Mouse (Mus musculus): ENCODE data around the gene Fign.

Fign gene

DNA sequence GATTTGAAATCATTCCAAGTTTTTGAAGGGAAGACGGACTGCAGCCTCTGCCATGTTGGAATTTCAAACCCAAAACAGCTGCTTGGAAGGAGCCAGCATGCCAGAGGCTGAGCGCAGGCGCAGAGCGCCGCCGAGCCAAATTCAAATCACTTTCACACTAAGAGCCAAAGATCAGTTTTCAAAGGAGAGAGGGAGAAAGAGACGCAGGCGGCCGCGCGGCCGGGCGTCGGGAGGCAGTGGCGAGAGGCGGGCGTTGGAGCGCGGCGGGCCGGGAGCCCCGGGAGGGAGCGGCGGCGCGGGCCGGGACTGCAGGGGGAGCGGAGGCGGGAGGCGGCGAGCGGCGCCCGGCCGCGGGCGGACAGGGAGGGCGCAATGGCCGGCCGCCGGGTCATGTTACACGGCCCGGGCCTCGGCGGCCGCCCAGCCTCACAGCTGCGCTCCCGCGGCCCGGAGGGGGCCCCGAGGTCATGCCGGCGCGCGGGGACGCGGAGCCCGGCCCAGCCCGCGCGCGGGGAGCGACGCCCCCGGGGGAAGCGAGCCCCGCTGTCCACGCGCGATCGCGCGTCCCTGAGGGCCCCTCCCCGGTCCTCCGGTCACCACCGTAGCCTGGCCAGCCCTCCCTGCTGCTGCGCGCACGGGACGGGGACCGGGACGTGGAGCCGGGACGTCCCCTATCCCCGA lies at the start of gene Fign:
Fign (minus strand) TSS at position 102 of the 681 bp plus-strand sequence.
- TF ChIP-seq GATA4 (IDR thresholded peaks at IDR 0.05; ENCODE audit: insufficient replicate concordance, low read length): no peak

DNA sequence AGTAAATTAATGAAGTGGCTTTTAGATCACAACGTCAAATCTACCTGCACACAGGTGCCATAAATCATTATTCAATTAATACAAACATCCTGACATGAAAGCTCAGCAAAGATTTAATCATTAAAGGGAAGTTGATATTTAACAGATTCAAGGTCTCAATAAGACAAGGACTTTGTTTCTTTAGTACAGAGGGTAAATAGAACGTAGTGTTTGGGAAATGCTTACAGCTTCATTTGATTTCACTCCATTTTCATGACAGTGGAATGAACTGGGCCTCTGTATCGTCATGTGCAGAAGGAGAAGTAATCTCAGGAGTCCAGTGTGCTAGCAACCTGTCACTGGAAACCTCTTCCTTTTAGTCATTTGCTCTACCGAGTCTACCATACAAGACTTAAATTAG lies 35.8 kb upstream of the Fign start:
- TF ChIP-seq GATA4 (IDR thresholded peaks at IDR 0.05; ENCODE audit: insufficient replicate concordance, low read length): no peak

DNA sequence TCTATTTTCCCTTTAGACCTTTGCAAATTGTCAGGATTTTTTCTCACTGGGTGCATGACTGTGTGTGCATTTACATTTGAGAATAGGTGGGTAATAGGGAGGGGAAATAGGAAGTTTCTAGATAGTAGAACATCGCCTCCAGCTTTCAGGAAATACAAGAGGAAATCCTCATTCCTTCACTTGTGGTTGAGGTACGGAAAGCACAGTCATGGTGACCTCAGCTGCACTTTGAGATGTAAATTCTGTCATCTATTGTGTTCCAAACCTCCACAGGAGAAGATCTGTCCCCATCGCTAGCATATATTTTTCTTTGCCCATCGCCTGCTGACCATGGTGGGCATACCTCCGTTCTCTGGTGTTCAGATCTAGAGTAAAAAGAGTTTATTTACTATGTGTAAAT lies 22.7 kb upstream of the Fign start:
- no peak for TF ChIP-seq GATA4 (IDR thresholded peaks at IDR 0.05; ENCODE audit: insufficient replicate concordance, low read length)

DNA sequence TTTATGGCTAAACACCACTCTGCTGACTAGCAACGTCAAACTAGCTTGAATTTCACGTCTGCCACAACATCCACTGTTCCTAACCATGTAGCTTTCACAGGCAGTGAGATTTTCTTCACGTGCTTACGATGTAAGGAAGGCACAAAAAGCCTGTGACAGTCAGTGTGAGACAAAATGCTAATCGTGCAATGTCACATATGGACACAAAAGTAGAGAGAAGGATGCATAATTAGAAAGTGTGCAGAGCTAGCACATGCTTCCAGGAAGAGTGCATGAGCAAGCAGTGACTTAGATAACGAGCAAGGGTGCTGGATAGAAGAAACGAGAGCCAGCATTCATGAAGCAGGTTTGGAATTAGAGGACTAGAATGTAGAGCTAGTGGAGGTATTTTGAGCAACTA lies 18.8 kb upstream of the Fign start:
- TF ChIP-seq GATA4 (IDR thresholded peaks at IDR 0.05; ENCODE audit: insufficient replicate concordance, low read length): no peak

DNA sequence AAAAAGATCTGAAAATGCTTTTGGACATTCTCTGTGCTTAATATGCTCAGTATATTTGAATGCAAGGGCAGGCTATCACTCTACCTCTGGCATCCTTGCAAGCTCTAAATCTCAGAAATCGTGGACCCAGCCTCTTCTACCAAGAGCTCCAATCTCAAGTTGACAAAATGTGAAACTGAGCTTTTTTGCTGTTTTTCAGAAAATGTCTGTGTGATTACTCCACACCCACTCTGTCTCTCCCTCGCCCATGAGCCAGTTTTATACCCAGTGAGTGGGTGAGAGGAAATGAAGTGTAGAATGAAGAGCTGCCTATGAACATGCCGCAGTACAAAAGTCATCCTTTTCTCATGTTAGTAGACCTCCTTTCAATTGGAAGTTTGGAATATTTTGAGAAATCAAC lies 13.3 kb upstream of the Fign start:
- TF ChIP-seq GATA4 (IDR thresholded peaks at IDR 0.05; ENCODE audit: insufficient replicate concordance, low read length): no peak

DNA sequence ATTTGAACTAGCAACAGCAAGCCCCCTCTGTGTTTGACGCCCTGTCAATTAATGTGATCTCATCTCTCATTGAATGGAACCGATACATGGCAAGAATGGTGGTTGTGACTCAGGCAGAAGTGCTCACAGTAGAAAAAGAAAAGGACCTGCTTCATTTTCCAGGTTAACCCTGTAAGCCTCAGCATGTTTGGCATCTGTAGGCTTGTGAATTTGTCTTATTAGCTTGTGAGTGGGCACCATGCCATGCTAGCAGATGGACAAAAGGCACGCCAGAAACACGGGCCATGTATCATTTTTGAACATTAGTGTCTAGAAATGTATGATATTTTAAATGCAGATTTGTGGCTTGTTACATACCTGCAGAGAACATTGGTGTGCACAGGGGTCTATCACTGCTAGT lies 12.0 kb upstream of the Fign start:
- TF ChIP-seq GATA4 (IDR thresholded peaks at IDR 0.05; ENCODE audit: insufficient replicate concordance, low read length): no peak

DNA sequence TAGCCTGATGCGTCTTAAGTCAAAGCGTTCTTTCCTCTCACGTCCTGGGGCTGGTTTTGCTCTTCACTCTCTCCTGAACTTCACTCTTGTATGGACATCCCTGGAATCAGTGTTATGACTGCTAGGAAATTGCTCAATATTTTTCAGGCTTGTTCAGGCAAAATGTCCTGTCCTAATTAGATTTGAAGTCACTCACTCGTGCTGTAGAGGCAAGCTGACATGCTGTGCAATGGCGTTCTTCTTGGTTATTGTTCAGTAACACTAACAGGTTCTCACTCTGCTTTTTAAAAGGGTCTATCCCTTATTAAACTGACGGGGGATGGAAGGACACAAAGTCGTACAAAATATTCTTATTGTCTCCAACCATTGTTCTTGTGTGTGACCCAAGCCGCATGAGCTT lies 10.2 kb upstream of the Fign start:
- TF ChIP-seq GATA4 (IDR thresholded peaks at IDR 0.05; ENCODE audit: insufficient replicate concordance, low read length): no peak

DNA sequence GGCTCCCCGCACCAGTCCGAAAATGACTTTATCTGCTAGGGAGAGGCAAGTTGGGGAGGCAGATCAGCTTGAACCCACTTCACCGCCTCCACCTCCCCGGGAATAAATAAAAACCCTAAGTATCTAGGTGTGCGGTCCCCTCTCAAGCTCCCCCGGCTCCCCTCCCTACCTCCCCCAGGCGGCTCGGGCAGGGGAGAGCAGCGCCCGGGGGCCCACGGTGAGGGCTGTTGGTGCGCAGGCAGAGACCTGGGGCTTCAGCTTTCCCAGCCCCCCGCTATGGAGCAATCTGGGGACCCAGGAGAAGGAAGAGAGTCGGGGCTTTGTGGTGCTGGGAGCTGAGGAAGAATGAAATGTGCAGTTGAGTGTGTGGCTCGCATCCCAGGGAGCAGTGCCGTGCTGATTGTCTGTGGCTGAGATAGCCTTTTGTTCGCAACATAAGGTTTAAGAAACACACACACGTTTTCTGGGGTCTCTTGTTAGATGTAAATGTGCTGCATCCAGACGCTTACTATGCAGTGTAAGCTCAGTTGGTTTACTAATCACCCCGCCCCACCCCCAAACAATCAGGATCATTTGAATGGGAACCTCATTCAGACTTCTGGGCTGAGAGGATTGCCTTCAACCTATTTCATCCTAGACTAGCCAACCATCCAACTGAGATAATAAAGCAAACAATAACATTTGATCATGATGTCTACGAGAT lies 931 bp upstream of the Fign start:
- no peak for TF ChIP-seq GATA4 (IDR thresholded peaks at IDR 0.05; ENCODE audit: insufficient replicate concordance, low read length)

DNA sequence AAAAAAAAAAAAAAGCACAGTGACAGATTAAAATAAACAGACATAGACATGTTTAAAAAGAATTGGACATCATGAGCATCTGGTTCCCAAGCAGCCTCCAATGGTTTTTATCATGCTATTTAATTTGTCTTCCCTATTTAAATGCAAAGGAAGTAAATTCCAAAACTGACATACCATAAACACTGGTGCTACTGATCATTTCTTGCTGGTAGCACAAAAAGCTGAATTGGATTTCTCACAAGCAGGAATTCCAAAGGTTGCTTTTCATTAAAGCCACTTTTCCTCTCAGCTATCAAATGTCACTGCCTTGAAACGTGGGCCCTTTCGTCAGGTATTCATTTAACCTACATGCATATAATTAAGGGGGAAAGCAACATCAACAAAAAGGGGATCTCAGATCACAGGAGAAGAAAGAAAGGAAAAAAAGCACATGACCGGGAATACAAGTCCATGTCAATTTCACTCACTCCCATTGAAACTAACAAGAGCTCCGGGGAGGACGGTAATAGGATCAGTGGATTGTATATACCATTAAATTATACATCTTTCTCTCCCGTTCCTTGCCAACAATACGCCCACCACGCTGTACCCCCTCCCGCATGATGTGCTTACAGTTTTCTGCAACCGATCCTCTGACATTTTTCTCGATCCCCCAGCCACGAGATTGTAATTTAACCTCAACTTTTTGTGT lies 972 bp downstream of the Fign start:
- no peak for TF ChIP-seq GATA4 (IDR thresholded peaks at IDR 0.05; ENCODE audit: insufficient replicate concordance, low read length)

DNA sequence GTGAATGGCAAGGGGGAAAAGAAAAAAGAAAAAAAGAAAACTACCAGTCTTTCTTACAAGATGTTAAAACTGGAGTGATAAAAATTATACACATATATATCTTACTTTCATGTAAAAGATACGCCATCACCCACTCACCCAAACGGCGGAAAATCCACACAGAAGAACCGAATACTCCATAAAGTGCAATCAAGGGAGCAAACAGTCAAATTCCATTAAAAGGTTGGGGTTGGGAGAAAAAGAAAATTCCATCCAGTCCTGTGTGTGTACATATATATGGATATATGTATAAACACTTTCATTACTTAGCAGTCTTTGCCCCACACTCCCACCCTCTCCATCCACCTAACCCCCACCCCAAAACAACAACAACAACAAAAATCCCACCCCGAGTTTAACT lies 1.7 kb downstream of the Fign start:
- no peak for TF ChIP-seq GATA4 (IDR thresholded peaks at IDR 0.05; ENCODE audit: insufficient replicate concordance, low read length)

DNA sequence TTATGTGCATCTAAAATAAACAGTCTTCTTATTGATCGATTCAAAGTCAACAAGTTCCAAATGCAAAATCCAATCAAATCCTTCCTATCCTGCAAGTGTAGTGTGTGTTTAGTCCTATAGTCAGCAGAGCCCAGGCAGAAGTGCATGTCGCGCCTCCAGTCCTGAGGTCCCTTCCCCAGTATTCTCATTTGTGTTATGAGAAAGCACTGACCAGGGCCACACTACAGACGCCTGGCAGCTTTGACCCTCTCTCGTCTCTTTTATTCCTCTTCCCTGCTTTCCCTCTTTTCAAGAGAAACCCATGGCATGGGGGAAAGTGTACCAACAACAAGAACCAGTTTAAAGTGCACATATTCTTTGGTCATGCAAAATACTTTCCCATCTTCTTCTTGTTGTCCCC lies 2.3 kb downstream of the Fign start:
- TF ChIP-seq GATA4 (IDR thresholded peaks at IDR 0.05; ENCODE audit: insufficient replicate concordance, low read length): no peak

DNA sequence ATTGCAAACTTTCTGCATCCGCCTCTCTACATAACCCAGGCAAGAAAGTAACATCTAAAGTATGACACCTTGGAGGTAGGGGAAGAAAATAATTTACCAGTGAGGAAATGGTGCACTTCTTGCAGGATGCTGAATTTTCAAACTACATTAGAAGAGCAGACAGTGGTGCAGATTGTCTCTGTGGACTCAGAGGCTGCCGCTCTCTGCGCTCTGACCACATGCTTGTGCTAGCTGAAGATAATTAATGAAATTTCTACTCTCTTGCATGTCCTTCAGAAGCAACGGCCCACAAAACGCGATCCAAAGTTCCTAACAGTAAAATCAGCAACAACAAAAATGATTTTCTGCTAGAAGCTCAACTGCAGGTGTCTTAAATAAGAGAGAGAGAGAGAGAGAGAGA lies 4.8 kb downstream of the Fign start:
- TF ChIP-seq GATA4 (IDR thresholded peaks at IDR 0.05; ENCODE audit: insufficient replicate concordance, low read length): no peak

DNA sequence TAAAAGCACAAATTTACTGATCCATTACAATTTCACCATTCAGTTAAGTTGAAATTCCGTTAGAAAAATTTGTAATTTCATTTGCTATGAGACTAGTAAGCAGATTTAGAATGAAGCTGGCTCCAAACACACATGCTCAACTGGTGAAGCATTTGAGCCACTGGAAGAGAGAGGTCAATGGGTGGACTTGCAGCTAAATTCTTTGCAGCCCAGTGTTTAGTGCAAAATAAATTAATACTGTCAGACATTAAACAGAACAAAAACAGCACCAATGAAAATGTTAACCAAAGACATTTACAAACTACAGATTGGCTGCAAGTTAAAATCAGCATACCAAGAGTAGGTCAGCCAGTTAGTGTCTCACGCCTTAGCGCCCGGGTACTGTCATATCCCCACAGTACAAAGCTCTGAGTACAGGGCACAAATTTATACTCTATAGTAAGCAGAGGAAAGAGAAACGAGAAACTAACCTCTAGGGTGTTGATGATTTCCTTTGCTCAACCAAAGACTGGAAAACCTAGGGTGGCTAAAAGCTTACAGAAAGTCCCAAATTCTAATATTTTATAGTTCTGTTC lies 13.9 kb downstream of the Fign start:
- TF ChIP-seq GATA4 (IDR thresholded peaks at IDR 0.05; ENCODE audit: insufficient replicate concordance, low read length): no peak

DNA sequence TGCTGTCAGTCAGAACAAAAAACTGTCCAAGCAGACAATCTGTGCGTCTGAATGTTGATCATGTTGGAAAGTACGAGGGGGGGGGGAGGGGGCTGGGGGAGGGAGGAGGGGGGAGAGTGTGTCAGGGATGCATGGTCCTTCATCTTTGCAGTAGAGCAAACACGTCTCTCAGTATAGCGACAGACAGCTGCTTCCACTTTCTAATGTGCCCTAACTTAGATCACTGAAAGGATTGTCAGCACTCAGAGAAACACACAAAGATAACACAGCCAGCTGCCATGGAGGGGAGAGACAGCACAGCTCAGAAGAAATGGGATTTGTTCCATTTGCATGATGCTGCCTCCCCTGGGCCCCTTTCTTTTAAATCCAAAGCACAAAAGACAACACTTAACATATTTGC lies 18.1 kb downstream of the Fign start:
- no peak for TF ChIP-seq GATA4 (IDR thresholded peaks at IDR 0.05; ENCODE audit: insufficient replicate concordance, low read length)

DNA sequence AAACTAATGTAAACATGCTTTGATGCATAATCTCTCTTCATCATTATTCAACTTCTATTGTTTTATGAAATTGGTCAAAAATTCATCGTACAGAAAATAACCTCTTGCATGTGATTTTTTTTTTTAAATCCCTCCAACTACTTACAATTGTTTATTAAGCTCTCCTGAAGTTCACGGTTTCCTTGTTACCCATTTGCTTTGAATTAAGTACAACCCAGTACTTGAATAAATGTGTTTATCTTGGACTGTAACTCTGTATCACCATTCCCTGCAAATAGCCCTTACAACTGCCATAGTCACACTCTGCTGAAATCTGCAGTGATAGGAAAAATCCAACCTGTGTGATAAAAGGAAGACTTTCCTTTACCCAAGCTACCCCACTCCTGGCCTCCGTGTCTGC lies 19.3 kb downstream of the Fign start:
- TF ChIP-seq GATA4 (IDR thresholded peaks at IDR 0.05; ENCODE audit: insufficient replicate concordance, low read length): no peak

DNA sequence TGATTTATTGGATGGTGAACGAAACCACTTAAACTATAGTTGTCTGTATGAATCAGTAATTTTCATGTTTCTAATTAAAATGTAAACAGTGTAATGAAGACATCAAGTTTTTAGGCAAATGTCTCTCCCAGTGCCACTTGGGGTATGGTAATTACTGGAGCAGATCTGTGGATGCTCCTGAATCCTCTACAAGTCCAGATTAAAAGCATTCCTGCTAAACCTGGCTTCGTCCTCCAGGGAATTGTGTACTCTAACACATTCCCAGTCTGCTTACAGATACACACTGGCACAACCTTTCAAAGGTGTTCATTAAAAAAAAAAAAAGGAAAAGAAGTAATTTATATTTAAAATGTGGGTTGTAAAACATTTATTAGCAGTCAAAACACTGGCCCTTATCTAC lies 20.0 kb downstream of the Fign start:
- TF ChIP-seq GATA4 (IDR thresholded peaks at IDR 0.05; ENCODE audit: insufficient replicate concordance, low read length): no peak

All from liver, adult (tissue).